Mouse (Mus musculus) heart, embryonic 13.5 days (tissue): ENCODE data around the gene Spryd3. TPM values are rescaled to one million over a fixed set of nuclear protein-coding genes. Genes with fewer than 3 reads are reported as not detected.
A peak's percentile ranks its signal among the peaks of the same experiment; 100 is the strongest.

Experiments
- ATAC-seq: fragments of 200-750 bp; cut with Nextera tagmentation; 2 replicates; pipeline ENCODE4 v1.8.0; 2017; ENCODE audit warnings: moderate TSS enrichment; ENCODE audit not compliant: insufficient number of reproducible peaks, low FRiP score, low TSS enrichment; ENCODE audit errors: extremely low read depth
- H3K27ac ChIP-seq: fragments of 300-500 bp; sonication (generic); replicated peaks from 2 replicates; pipeline ENCODE4 v1.5.1; 2015; ENCODE audit warnings: moderate library complexity, mild to moderate bottlenecking, inconsistent platforms
- H3K27me3 ChIP-seq: fragments of 300-500 bp; sonication (generic); replicated peaks from 2 replicates; pipeline ENCODE4 v1.6.1; 2015; ENCODE audit warnings: mild to moderate bottlenecking, inconsistent platforms
- H3K36me3 ChIP-seq: fragments of 300-500 bp; sonication (generic); 2 replicates; pipeline ENCODE4 v1.6.1; 2015; ENCODE audit warnings: mild to moderate bottlenecking, inconsistent platforms
- H3K4me1 ChIP-seq: fragments of 300-500 bp; sonication (generic); 2 replicates; pipeline ENCODE4 v1.6.1; 2015; ENCODE audit warnings: inconsistent platforms
- H3K4me2 ChIP-seq: fragments of 300-500 bp; sonication (generic); 2 replicates; pipeline ENCODE4 v1.6.1; 2015; ENCODE audit warnings: inconsistent platforms, mild to moderate bottlenecking, moderate library complexity
- H3K4me3 ChIP-seq: fragments of 300-500 bp; sonication (generic); 2 replicates; pipeline ENCODE4 v1.5.1; 2015; ENCODE audit warnings: moderate library complexity, mild to moderate bottlenecking, inconsistent platforms
- H3K9ac ChIP-seq: fragments of 300-500 bp; sonication (generic); 2 replicates; pipeline ENCODE4 v1.6.1; 2015; ENCODE audit warnings: inconsistent platforms, mild to moderate bottlenecking, moderate library complexity
- H3K9me3 ChIP-seq: fragments of 300-500 bp; sonication (generic); 2 replicates; pipeline ENCODE4 v1.6.1; 2016; ENCODE audit warnings: inconsistent platforms
- WGBS: fragments of 180-500 bp; shearing (Covaris S2); methylation state at CpG from one replicate; pipeline ENCODE4 v1.1.7; 2015; ENCODE audit warnings: mixed read lengths; 5-methylcytosine and 5-hydroxymethylcytosine counted together
- polyA plus RNA-seq: library from polyadenylated mRNA; unstranded; fragments of >200 nt; fragmentation: Nextera tagmentation; extraction: Ambion mirVana; gene quantifications from 2 replicates; pipeline ENCODE4 v1.2.1, GENCODE M21; 2015

Gene Spryd3
- polyA plus RNA-seq, 1 experiment from 2014 or later: 19.5 TPM

GRCm38 (mm10) chr15:102146089-102146488, 10.1 kb upstream of the Spryd3 start:
- H3K27ac ChIP-seq: no peak overlapping the region
- no peak for ATAC-seq
- no peak overlapping the region for H3K4me2 ChIP-seq
- no peaks in the 10 kb centered on the region for H3K9me3 ChIP-seq
- no peak overlapping the region for H3K9ac ChIP-seq
- H3K4me3 ChIP-seq: no peak overlapping the region
- peaks cover 57% of the 10 kb centered on the region for H3K4me1 ChIP-seq
- H3K36me3 ChIP-seq: no peaks in the 10 kb centered on the region
- peaks cover 43% of the 10 kb centered on the region for H3K27me3 ChIP-seq
- 68% methylated on average over 5 of the region's 5 CpGs for WGBS

- Histone ChIP-seq H3K9me3 (no peaks in the 10 kb centered on the region), H3K27me3 (peaks cover 43% of the 10 kb centered on the region), H3K4me1 (peaks cover 51% of the 10 kb centered on the region), H3K4me2 (0 out of 2 replicates have a peak overlapping the region, but pooled peaks have one; percentile 63), H3K27ac (no peak overlapping the region), H3K4me3 (no peak overlapping the region), H3K36me3 (no peaks in the 10 kb centered on the region), H3K9ac (no peak overlapping the region)
- WGBS: 76% methylated on average over 10 of the region's 10 CpGs
- no peak for ATAC-seq
Observed at GRCm38 (mm10) chr15:102145330-102145729, 9.3 kb upstream of the Spryd3 start.

DNA sequence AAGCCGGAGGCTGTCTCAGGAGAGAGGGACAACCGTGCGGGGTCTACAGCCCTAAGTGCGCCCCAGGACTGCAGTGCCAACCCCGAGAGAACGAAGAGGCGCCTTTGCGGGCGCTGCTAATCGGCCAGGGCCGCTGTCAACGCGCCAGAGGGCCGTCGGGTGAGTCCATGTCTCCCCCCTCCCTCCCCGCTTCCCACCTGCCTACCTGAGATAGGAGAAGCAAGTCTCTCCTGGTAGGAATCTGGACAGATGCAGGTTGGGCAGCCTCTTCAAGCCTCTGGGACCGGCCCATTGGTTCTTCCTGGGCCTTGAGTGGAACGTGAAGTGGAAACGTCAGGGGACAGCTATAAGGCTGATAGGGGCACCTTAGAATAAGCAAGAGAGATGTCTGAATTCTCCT, 8.7 kb upstream of the Spryd3 start:
- Histone ChIP-seq H3K27me3 (peaks cover 43% of the 10 kb centered on the region), H3K4me3 (peak overlapping the region; percentile 35), H3K27ac (no peak overlapping the region), H3K9me3 (no peaks in the 10 kb centered on the region), H3K4me1 (peaks cover 45% of the 10 kb centered on the region), H3K36me3 (no peaks in the 10 kb centered on the region), H3K9ac (peak overlapping the region; percentile 69), H3K4me2 (peak overlapping the region; percentile 63)
- WGBS: 11% methylated on average over 19 of the region's 19 CpGs
- ATAC-seq: no peak

DNA sequence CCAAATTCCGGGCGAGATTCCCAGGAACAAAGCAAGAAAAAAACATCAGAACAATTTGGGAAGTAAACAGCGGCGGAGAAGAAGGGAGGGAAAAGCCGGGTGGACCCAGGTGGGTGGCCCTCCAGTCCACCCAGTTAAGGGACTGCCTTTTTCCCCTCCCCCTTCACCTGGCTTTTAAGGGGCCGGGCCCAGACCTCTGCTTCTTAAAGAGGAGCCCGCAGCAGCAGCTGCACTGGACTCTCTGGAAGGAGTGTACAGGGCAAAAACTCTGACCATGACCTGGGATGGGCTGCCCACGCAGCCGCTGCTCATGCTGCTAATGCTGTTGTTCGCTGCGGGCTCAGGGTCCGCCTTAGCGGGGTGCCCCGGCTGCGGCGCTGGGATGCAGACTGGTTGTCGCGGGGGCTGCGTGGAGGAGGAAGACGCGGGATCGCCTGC, 8.3 kb upstream of the Spryd3 start, which contains the start of gene Igfbp6:
Igfbp6 (plus strand) TSS at position 89 of the 438 bp plus-strand sequence.
- peak within 1 kb of the TSS; percentile 69 for H3K9ac ChIP-seq
- peak within 1 kb of the TSS; percentile 35 for H3K4me3 ChIP-seq
- H3K4me1 ChIP-seq: peaks cover 42% of the 10 kb centered on the region
- WGBS: 10% methylated on average over 22 of the region's 22 CpGs
- no peak for ATAC-seq
- H3K36me3 ChIP-seq: no peaks in the 10 kb centered on the region
- H3K27ac ChIP-seq: no peak within 1 kb of the TSS
- peak within 1 kb of the TSS; percentile 63 for H3K4me2 ChIP-seq
- H3K27me3 ChIP-seq: peaks cover 43% of the 10 kb centered on the region
- H3K9me3 ChIP-seq: no peaks in the 10 kb centered on the region

GRCm38 (mm10) chr15:102142914-102143912, 7.2 kb upstream of the Spryd3 start:
- WGBS: 47% methylated on average over 23 of the region's 23 CpGs
- Histone ChIP-seq H3K27me3 (peaks cover 43% of the 10 kb centered on the region), H3K36me3 (no peaks in the 10 kb centered on the region), H3K4me3 (no peak overlapping the region), H3K9ac (0 out of 2 replicates have a peak overlapping the region, but pooled peaks have one; percentile 47), H3K27ac (no peak overlapping the region), H3K4me2 (no peak overlapping the region), H3K9me3 (no peaks in the 10 kb centered on the region), H3K4me1 (peaks cover 42% of the 10 kb centered on the region)
- no peak for ATAC-seq

GRCm38 (mm10) chr15:102141120-102141519, 5.1 kb upstream of the Spryd3 start:
- ATAC-seq: no peak
- peaks cover 39% of the 10 kb centered on the region for H3K27me3 ChIP-seq
- WGBS: 81% methylated on average over 5 of the region's 5 CpGs
- no peak overlapping the region for H3K27ac ChIP-seq
- H3K4me3 ChIP-seq: no peak overlapping the region
- peaks cover 42% of the 10 kb centered on the region for H3K4me1 ChIP-seq
- H3K9me3 ChIP-seq: no peaks in the 10 kb centered on the region
- H3K4me2 ChIP-seq: no peak overlapping the region
- H3K36me3 ChIP-seq: no peaks in the 10 kb centered on the region
- no peak overlapping the region for H3K9ac ChIP-seq

DNA sequence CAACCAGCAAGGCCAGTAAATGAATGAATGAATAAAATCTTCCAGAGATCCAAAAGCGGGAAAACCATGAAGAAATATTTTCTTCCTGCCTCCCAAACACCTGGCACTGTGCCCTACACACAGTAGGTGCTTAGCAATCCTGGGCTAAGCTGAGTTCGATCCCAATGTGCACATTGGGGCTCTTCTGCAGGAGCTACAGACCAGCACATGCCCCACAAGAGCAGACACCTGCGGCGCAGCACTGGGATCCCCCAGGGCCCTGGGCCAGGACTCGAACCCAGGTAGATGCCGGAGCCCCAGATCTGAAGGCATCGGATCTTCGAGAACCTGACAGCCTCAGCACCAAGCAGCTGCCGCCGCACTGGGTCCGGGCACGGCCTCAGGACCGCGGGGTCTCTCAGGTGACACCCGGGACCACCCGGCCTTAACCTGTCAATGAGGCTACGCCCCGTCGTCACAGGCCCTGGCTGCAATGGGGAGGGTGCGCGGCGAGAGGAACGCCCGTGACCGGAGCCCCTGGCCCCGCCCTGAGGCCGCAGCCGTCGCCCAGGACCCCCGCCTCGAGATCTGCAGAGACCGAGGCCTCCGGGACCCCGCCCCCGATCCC, 409 bp downstream of the Spryd3 start:
- Histone ChIP-seq H3K4me3 (peak overlapping the region; percentile 66), H3K27me3 (no peaks in the 10 kb centered on the region), H3K27ac (peak overlapping the region; percentile 55), H3K4me1 (peaks cover 21% of the 10 kb centered on the region), H3K4me2 (peak overlapping the region; percentile 76), H3K36me3 (peaks cover 32% of the 10 kb centered on the region), H3K9ac (peak overlapping the region; percentile 87), H3K9me3 (no peaks in the 10 kb centered on the region)
- ATAC-seq: no peak
- 2% methylated on average over 33 of the region's 35 CpGs for WGBS

GRCm38 (mm10) chr15:102134709-102135108, 1.3 kb downstream of the Spryd3 start:
- peak overlapping the region; percentile 76 for H3K4me2 ChIP-seq
- no peak for ATAC-seq
- H3K4me3 ChIP-seq: peak overlapping the region; percentile 66; the same call in 1 of the 2 replicates
- no peak overlapping the region for H3K9ac ChIP-seq
- no peaks in the 10 kb centered on the region for H3K27me3 ChIP-seq
- no peaks in the 10 kb centered on the region for H3K9me3 ChIP-seq
- WGBS: 94% methylated on average over 2 of the region's 2 CpGs
- no peak overlapping the region for H3K27ac ChIP-seq
- peaks cover 41% of the 10 kb centered on the region for H3K36me3 ChIP-seq
- H3K4me1 ChIP-seq: peaks cover 21% of the 10 kb centered on the region

DNA sequence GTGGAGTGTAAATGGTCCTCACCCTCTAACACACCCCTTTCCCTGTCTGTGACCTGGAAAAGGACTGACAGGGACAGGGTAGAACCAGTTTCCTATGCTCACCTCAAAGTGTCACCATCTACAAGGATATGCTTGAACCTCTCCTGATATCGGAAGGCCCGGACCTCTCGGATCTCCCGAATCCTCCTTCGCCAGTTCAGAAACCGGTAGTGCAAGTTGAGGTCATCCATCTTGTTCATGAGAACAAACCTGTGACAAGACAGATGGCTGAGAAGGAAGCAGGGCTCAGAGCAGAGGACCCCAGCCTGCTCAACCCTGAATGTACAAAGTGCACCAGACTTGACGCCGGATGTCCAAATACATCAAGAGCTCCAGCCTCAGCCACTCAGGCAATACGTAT, 2.7 kb downstream of the Spryd3 start:
- H3K27ac ChIP-seq: no peak overlapping the region
- no peak overlapping the region for H3K4me3 ChIP-seq
- H3K27me3 ChIP-seq: no peaks in the 10 kb centered on the region
- H3K4me2 ChIP-seq: no peak overlapping the region
- 84% methylated on average over 9 of the region's 9 CpGs for WGBS
- no peak for ATAC-seq
- H3K9ac ChIP-seq: no peak overlapping the region
- H3K9me3 ChIP-seq: no peaks in the 10 kb centered on the region
- H3K4me1 ChIP-seq: peaks cover 21% of the 10 kb centered on the region
- peaks cover 55% of the 10 kb centered on the region for H3K36me3 ChIP-seq

- Histone ChIP-seq H3K27ac (peak overlapping the region; percentile 46), H3K4me1 (peaks cover 16% of the 10 kb centered on the region), H3K4me2 (no peak overlapping the region), H3K9me3 (no peaks in the 10 kb centered on the region), H3K4me3 (no peak overlapping the region), H3K9ac (no peak overlapping the region), H3K36me3 (peaks cover 77% of the 10 kb centered on the region), H3K27me3 (no peaks in the 10 kb centered on the region)
- WGBS: 21% methylated on average over 2 of the region's 2 CpGs
- ATAC-seq: peak; percentile 25; the same call in 1 of the 2 replicates
Observed at GRCm38 (mm10) chr15:102126303-102126702, 9.7 kb downstream of the Spryd3 start.

DNA sequence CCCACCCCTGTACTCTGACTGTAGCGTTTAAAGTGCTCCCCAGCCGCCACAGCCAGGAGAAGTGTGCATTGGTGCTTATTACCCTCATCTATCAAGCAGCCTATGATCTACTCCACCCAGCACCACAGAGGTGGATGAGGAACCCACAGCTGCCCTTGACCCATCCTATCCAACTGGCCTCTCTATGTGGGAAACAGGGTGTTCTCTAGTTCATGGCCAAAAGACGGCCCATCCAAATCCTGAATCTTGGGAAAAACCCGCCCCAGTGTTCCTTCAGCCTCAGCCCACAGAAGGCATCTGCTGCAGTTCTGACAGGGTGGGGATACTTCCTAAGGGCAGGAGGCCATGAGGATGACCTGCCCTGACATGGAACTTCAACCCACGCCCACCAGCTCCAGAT, 15.5 kb downstream of the Spryd3 start:
- WGBS: 70% methylated on average over 5 of the region's 5 CpGs
- peaks cover 20% of the 10 kb centered on the region; the same call in 1 of the 2 replicates for H3K4me1 ChIP-seq
- no peak overlapping the region for H3K9ac ChIP-seq
- no peaks in the 10 kb centered on the region for H3K27me3 ChIP-seq
- H3K36me3 ChIP-seq: peaks cover 85% of the 10 kb centered on the region
- no peak overlapping the region for H3K4me3 ChIP-seq
- no peak for ATAC-seq
- H3K9me3 ChIP-seq: no peaks in the 10 kb centered on the region
- no peak overlapping the region for H3K27ac ChIP-seq
- no peak overlapping the region for H3K4me2 ChIP-seq
